Mouse (Mus musculus): ENCODE measurements around the gene Fitm1. TPM values are rescaled to one million over a fixed set of nuclear protein-coding genes. Genes with fewer than 3 reads are reported as not detected.

Fitm1 gene
- total and polyA plus RNA-seq, 3 experiments: 0.07 TPM; not detected in 2

DNA sequence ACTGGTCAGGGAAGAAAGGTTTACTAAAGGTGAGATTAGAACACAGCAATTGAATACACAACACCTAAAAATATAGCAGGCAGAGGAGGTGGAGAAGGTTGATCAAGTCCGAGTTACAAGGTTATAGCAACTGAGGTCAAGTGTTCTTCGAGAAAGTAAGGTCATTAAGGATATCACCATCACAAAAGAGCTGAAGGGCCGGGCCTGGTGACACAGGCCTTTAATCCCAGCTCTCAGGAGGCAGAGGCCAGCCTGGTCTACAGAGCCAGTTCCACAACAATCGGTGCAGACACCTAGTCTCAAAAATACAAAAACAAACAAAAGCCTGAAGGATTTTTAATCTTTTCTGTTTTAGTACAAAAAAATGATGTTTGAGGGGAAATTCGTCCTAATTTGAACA lies 24.1 kb upstream of the Fitm1 start:
- Histone ChIP-seq H3K4me1 (ENCODE audit: control insufficient read depth in 1 of 2, insufficient read depth in 2 of 2, low read length in 2 of 2) (peaks cover 0 to 12% of the 10 kb centered on the region in 2 experiments; a peak in 2 of 4 replicates), H3K27ac (ENCODE audit: control insufficient read depth, low read depth, low read length) (no peak overlapping the region), H3K36me3 (ENCODE audit: control insufficient read depth in 1 of 2, insufficient read depth in 2 of 2, low read length in 2 of 2) (peaks cover 13 to 22% of the 10 kb centered on the region in 2 experiments), H3K79me2 (ENCODE audit: control insufficient read depth, insufficient read depth, low read length, poor library complexity) (no peaks in the 10 kb centered on the region), H3K4me3 (ENCODE audit: control insufficient read depth in 1 of 2, insufficient read depth in 1 of 2, low read depth in 2 of 2, low read length in 2 of 2) (no peak overlapping the region), H3K27me3 (ENCODE audit: control insufficient read depth in 1 of 2, insufficient read depth in 2 of 2, low read length in 2 of 2) (no peaks in the 10 kb centered on the region), H3K9ac (ENCODE audit: control insufficient read depth, low read depth, low read length, poor library complexity, severe bottlenecking) (no peak overlapping the region), H3K9me3 (replicated peaks; ENCODE audit: insufficient read depth, low read length) (no peaks in the 10 kb centered on the region)
- DNase-seq (ENCODE audit: low read depth, low spot score): no peak
- TF ChIP-seq TBP (IDR thresholded peaks at IDR 0.05; ENCODE audit: low read depth, low read length): no peak
- TF ChIP-seq ZKSCAN1 (IDR thresholded peaks at IDR 0.05; ENCODE audit: low read depth, low read length): no peak
- TF ChIP-seq MAX (IDR thresholded peaks at IDR 0.05; ENCODE audit: low read length): no peak
- no peak for TF ChIP-seq MYB (IDR thresholded peaks at IDR 0.05; ENCODE audit: low read depth, low read length)
- no peak for TF ChIP-seq ZC3H11A (IDR thresholded peaks at IDR 0.05; ENCODE audit: low read depth, low read length)
- no peak for TF ChIP-seq RCOR1 (IDR thresholded peaks at IDR 0.05; ENCODE audit: low read depth, low read length)
- TF ChIP-seq MAFK (IDR thresholded peaks at IDR 0.05; ENCODE audit: borderline replicate concordance, low read depth, low read length): no peak
- no peak for TF ChIP-seq UBTF (IDR thresholded peaks at IDR 0.05; ENCODE audit: borderline replicate concordance, insufficient read depth, low read depth, low read length)
- TF ChIP-seq USF1 (IDR thresholded peaks at IDR 0.05; ENCODE audit: low read depth, low read length): no peak
- TF ChIP-seq CTCF (IDR thresholded peaks at IDR 0.05 in 2 of 3, conservative IDR thresholded peaks at IDR 0.05 in 1 of 3; ENCODE audit: control insufficient read depth in 1 of 3, insufficient read depth in 1 of 3, low read depth in 2 of 3, low read length in 3 of 3, poor library complexity in 1 of 3, severe bottlenecking in 1 of 3): no peak
- TF ChIP-seq JUND (IDR thresholded peaks at IDR 0.05; ENCODE audit: low read depth, low read length): no peak
- TF ChIP-seq GATA1 (IDR thresholded peaks at IDR 0.05; ENCODE audit: low read depth, low read length): no peak
- TF ChIP-seq E2F4 (IDR thresholded peaks at IDR 0.05; ENCODE audit: borderline replicate concordance, low read depth, low read length): no peak
- no peak for TF ChIP-seq MXI1 (IDR thresholded peaks at IDR 0.05; ENCODE audit: low read depth, low read length)
- TF ChIP-seq NRF1 (IDR thresholded peaks at IDR 0.05; ENCODE audit: insufficient read depth, low read depth, low read length, poor library complexity, severe bottlenecking): no peak

DNA sequence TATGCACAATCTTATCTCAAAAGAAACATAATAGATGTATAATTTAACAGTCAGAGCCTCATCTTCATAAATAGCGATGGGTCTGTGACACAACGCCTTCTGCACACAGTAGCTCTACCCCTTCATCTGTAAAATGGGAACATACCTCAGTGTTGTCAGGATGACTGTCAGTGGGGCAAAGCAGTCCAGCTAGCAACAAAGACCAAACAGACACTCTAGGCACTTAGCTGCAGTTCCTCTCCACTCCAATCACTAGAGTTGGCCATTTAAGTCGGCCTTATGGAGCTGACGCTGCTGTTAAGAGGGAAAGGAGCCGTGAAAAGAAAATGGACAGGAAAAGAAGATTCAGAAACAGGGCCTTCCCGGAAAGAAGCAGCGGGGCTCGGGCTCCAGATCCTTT lies 23.6 kb upstream of the Fitm1 start:
- TF ChIP-seq SIN3A (IDR thresholded peaks at IDR 0.05; ENCODE audit: low read length): no peak
- TF ChIP-seq POLR2AphosphoS2 (IDR thresholded peaks at IDR 0.05; ENCODE audit: low read length): peak; percentile 21; the same call in 1 of the 2 replicates
- DNase-seq (ENCODE audit: low read depth, low spot score): no peak
- Histone ChIP-seq H3K9me3 (replicated peaks; ENCODE audit: insufficient read depth, low read length) (no peaks in the 10 kb centered on the region), H3K4me3 (ENCODE audit: control insufficient read depth in 1 of 2, insufficient read depth in 1 of 2, low read depth in 2 of 2, low read length in 2 of 2) (no peak overlapping the region), H3K27ac (ENCODE audit: control insufficient read depth, low read depth, low read length) (no peak overlapping the region), H3K79me2 (ENCODE audit: control insufficient read depth, insufficient read depth, low read length, poor library complexity) (no peaks in the 10 kb centered on the region), H3K36me3 (ENCODE audit: control insufficient read depth in 1 of 2, insufficient read depth in 2 of 2, low read length in 2 of 2) (peaks cover 17 to 20% of the 10 kb centered on the region in 2 experiments), H3K9ac (ENCODE audit: control insufficient read depth, low read depth, low read length, poor library complexity, severe bottlenecking) (no peak overlapping the region), H3K4me1 (ENCODE audit: control insufficient read depth in 1 of 2, insufficient read depth in 2 of 2, low read length in 2 of 2) (peaks cover 0 to 17% of the 10 kb centered on the region in 2 experiments; a peak in 3 of 4 replicates), H3K27me3 (ENCODE audit: control insufficient read depth in 1 of 2, insufficient read depth in 2 of 2, low read length in 2 of 2) (no peaks in the 10 kb centered on the region)

All from MEL (cell line).